Mouse (Mus musculus): ENCODE results near the gene Gm26897. TPM values are rescaled to one million over a fixed set of nuclear protein-coding genes. Genes with fewer than 3 reads are reported as not detected.

Gm26897 gene
- polyA plus RNA-seq, 1 experiment from 2014 or later: not detected

DNA sequence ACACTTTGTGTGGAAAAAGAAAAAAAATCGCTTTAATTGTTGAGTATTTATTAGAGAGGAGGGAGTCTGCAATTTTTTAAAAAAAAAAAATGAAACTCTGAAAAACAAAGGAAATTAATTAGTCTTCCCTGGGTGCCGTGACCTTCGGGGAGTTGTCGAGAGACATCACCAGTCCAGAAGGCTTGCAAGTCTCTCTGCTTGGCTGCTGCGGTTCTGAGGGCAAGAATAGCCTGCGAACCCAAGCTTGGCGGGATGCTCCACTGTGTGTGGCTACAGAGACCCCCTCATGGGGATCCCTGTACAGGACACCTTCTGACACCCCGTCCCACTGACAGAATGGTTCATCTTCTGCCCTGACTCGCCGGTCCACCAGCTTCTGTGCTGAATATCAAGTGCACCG is 7.6 kb downstream of the Gm26897 start:
- Histone ChIP-seq H3K9me3 (ENCODE audit: low read length) (no peaks in the 10 kb centered on the region), H3K36me3 (ENCODE audit: insufficient read depth, low read length) (no peaks in the 10 kb centered on the region), H3K9ac (replicated peaks; ENCODE audit: low read length) (no peak overlapping the region), H3K4me3 (ENCODE audit: low read length) (no peak overlapping the region), H3K4me1 (ENCODE audit: insufficient read depth, low read length) (peaks cover 14% of the 10 kb centered on the region), H3K27ac (ENCODE audit: low read length) (no peak overlapping the region), H3K27me3 (ENCODE audit: insufficient read depth, low read length) (peaks cover 46% of the 10 kb centered on the region), H3K4me2 (replicated peaks; ENCODE audit: low read depth, low read length) (no peak overlapping the region)
- no peak for ATAC-seq (ENCODE audit: low FRiP score, low TSS enrichment)
- WGBS: 8% methylated on average over 11 of the region's 11 CpGs

DNA sequence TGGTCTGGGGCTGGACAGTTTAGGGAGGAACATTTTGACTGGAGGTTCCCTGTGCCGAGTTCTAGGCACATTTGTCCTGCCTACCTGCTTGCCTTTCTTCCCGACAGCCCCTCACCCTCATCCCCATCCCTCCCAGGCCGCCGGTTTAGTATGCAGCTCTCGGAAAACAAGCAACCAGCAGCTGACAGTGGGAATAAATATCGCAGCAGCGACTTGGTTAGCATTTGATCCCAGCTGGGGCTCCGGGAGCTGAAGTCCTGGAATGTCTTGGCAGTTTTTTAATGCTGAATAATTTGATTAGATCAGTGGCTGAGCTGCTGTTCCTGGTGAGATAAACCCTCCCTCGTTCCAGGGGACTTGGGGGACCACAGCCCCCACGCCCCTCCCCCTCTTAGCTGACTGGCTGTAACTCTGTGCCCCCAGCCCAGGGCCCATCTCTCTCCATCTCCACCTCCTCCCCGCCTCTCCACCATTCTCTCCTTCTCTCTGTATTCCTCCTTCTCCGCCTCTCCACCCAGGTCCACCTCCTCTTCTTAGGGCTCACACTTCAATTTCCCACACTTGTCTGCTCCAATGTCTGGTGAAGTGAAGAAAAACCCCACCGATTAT is 8.7 kb downstream of the Gm26897 start:
- 15% methylated on average over 12 of the region's 13 CpGs for WGBS
- Histone ChIP-seq H3K27me3 (ENCODE audit: insufficient read depth, low read length) (peaks cover 46% of the 10 kb centered on the region), H3K4me3 (ENCODE audit: low read length) (no peak overlapping the region), H3K4me1 (ENCODE audit: insufficient read depth, low read length) (peaks cover 14% of the 10 kb centered on the region), H3K9me3 (ENCODE audit: low read length) (no peaks in the 10 kb centered on the region), H3K9ac (replicated peaks; ENCODE audit: low read length) (0 out of 2 replicates have a peak overlapping the region, but pooled peaks have one; percentile 14), H3K4me2 (replicated peaks; ENCODE audit: low read depth, low read length) (no peak overlapping the region), H3K27ac (ENCODE audit: low read length) (0 out of 2 replicates have a peak overlapping the region, but pooled peaks have one; percentile 34), H3K36me3 (ENCODE audit: insufficient read depth, low read length) (no peaks in the 10 kb centered on the region)
- peak; percentile 19; the same call in 1 of the 2 replicates for ATAC-seq (ENCODE audit: low FRiP score, low TSS enrichment)

DNA sequence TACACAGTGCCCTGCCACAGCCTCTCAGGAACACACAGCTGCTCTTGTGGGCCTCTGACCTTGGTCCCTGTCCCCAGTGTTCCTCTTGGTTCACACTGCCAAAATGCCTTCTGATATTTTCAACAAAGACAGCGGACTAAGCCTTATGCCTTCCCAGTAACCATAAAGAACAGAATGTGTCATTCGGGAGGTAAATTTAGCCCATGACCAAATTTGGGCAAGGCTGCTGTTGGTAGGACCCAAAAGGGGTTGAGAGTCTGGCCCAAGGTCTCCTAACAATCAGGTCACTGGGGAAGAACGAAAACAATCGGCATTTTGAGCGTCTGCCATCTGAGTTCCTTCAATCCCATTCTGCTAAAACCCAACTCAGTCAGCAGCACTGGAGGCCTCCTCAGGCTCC is 15.9 kb downstream of the Gm26897 start:
- no peak overlapping the region for H3K4me2 ChIP-seq (replicated peaks; ENCODE audit: low read depth, low read length)
- no peaks in the 10 kb centered on the region for H3K9me3 ChIP-seq (ENCODE audit: low read length)
- no peak overlapping the region for H3K27ac ChIP-seq (ENCODE audit: low read length)
- WGBS: 80% methylated on average over 5 of the region's 5 CpGs
- H3K4me1 ChIP-seq (ENCODE audit: insufficient read depth, low read length): peaks cover 2% of the 10 kb centered on the region; the same call in 1 of the 2 replicates
- no peak overlapping the region for H3K4me3 ChIP-seq (ENCODE audit: low read length)
- no peak overlapping the region for H3K9ac ChIP-seq (replicated peaks; ENCODE audit: low read length)
- ATAC-seq (ENCODE audit: low FRiP score, low TSS enrichment): no peak
- peaks cover 6% of the 10 kb centered on the region; the same call in 1 of the 2 replicates for H3K27me3 ChIP-seq (ENCODE audit: insufficient read depth, low read length)
- H3K36me3 ChIP-seq (ENCODE audit: insufficient read depth, low read length): no peaks in the 10 kb centered on the region

DNA sequence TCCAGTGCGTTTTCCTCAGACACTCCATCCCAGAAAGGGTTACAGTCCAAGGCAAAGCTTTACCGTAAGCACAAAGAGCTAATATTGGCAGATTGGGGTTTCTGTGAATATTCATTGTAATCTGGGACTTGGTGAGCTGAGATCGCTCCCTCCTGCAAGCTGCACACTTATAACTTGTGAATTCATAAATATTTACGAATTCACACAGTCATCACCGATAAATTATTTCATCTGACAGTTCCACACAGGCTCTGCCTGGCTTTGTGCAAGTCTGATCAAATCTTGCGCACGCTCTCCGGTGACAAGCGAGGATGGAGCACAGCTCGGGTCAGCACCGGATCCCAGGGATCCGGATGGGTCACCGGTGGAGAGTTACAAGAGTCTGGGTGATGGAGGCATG is 16.4 kb downstream of the Gm26897 start:
- Histone ChIP-seq H3K9ac (replicated peaks; ENCODE audit: low read length) (no peak overlapping the region), H3K27me3 (ENCODE audit: insufficient read depth, low read length) (peaks cover 5% of the 10 kb centered on the region; the same call in 1 of the 2 replicates), H3K27ac (ENCODE audit: low read length) (no peak overlapping the region), H3K9me3 (ENCODE audit: low read length) (no peaks in the 10 kb centered on the region), H3K36me3 (ENCODE audit: insufficient read depth, low read length) (no peaks in the 10 kb centered on the region), H3K4me1 (ENCODE audit: insufficient read depth, low read length) (peaks cover 3% of the 10 kb centered on the region; the same call in 1 of the 2 replicates), H3K4me2 (replicated peaks; ENCODE audit: low read depth, low read length) (no peak overlapping the region), H3K4me3 (ENCODE audit: low read length) (no peak overlapping the region)
- 85% methylated on average over 13 of the region's 13 CpGs for WGBS
- no peak for ATAC-seq (ENCODE audit: low FRiP score, low TSS enrichment)

DNA sequence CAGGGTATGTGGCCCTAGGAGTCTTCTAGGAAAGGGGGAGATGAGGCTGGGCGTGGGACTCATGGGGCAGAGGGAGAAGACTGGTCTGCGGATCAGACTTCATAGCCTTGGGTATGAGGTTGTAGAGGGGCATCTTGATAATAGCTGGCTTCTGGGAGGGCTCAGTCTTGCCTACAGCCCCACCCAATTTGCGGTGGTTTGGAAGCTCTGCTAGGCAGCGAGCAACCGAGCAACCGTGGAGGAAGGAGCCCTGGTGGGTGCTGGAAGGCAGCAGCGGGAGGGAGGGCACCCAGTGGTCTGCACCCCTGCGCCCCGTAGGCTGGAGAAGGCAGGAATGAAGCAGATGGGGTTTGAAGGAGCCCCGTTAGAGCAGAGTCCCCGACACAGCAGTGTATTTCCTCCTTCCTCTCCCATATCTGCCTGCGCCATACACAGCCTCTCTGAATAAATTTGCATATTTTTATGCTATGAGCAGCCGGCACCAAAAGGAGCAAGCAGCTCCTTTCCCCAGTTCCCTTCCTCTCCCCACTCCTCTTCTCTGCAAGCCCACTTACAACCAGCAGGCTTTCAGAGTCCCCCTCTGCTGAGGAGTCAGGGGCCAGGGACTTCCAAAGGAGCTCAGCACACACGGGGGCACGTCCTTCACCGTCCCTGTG is 20.9 kb downstream of the Gm26897 start:
- H3K27ac ChIP-seq (ENCODE audit: low read length): no peak overlapping the region
- no peak for ATAC-seq (ENCODE audit: low FRiP score, low TSS enrichment)
- no peaks in the 10 kb centered on the region for H3K9me3 ChIP-seq (ENCODE audit: low read length)
- WGBS: 42% methylated on average over 16 of the region's 16 CpGs
- peak overlapping the region; percentile 47 for H3K4me2 ChIP-seq (replicated peaks; ENCODE audit: low read depth, low read length)
- peaks cover 4% of the 10 kb centered on the region; the same call in 1 of the 2 replicates for H3K27me3 ChIP-seq (ENCODE audit: insufficient read depth, low read length)
- peaks cover 3% of the 10 kb centered on the region; the same call in 1 of the 2 replicates for H3K4me1 ChIP-seq (ENCODE audit: insufficient read depth, low read length)
- H3K4me3 ChIP-seq (ENCODE audit: low read length): peak overlapping the region; percentile 21; the same call in 1 of the 2 replicates
- peak overlapping the region; percentile 51; the same call in 1 of the 2 replicates for H3K9ac ChIP-seq (replicated peaks; ENCODE audit: low read length)
- H3K36me3 ChIP-seq (ENCODE audit: insufficient read depth, low read length): no peaks in the 10 kb centered on the region

- ATAC-seq (ENCODE audit: low FRiP score, low TSS enrichment): no peak
- H3K4me2 ChIP-seq (replicated peaks; ENCODE audit: low read depth, low read length): peak overlapping the region; percentile 47; the same call in 1 of the 2 replicates
- H3K27ac ChIP-seq (ENCODE audit: low read length): no peak overlapping the region
- H3K36me3 ChIP-seq (ENCODE audit: insufficient read depth, low read length): no peaks in the 10 kb centered on the region
- peaks cover 4% of the 10 kb centered on the region; the same call in 1 of the 2 replicates for H3K27me3 ChIP-seq (ENCODE audit: insufficient read depth, low read length)
- H3K4me1 ChIP-seq (ENCODE audit: insufficient read depth, low read length): peaks cover 3% of the 10 kb centered on the region; the same call in 1 of the 2 replicates
- WGBS: 16% methylated on average over 5 of the region's 5 CpGs
- no peak overlapping the region for H3K4me3 ChIP-seq (ENCODE audit: low read length)
- H3K9ac ChIP-seq (replicated peaks; ENCODE audit: low read length): no peak overlapping the region
- no peaks in the 10 kb centered on the region for H3K9me3 ChIP-seq (ENCODE audit: low read length)
These were observed 21.6 kb downstream of the Gm26897 start for GRCm38 (mm10) chr5:111755330-111755729.

DNA sequence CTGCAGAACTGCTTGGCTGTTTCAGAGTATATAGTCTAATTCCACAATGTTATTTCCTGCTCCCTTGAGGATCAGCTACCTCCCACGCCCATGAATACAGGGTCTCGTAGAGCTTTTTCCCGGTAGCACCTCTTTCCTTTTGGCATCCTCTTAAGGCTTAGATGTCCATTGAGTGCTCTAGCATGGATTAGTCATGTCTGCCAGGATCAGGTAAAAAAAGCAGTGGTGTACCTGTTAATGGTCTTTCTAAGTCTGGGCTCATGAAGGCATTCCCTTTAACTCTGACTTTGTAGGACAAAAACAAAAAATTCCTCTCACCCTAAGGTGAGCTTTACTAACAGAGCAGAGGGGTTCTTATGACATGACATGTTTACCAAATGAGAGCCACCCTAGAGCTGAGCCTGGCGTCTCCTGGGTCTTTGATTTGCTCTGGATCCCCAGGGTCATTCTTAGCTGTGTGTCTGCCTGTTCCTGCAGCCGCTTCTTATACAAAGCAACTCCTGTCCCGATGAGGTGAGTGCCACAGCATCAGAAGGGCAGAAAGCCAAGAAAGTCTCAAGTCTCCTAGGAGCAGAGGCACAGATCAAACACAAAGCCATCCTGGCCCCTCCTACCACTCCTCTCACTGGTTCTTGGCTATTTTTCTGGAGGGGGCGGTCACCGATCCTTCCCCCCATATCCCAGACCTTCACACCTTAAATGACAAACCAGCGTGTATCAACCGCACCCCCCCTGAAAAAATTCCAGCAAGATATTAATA is 27.2 kb downstream of the Gm26897 start:
- no peaks in the 10 kb centered on the region for H3K36me3 ChIP-seq (ENCODE audit: insufficient read depth, low read length)
- WGBS: 16% methylated on average over 10 of the region's 10 CpGs
- H3K9me3 ChIP-seq (ENCODE audit: low read length): no peaks in the 10 kb centered on the region
- H3K4me1 ChIP-seq (ENCODE audit: insufficient read depth, low read length): peaks cover 21% of the 10 kb centered on the region
- peak overlapping the region; percentile 70 for H3K4me2 ChIP-seq (replicated peaks; ENCODE audit: low read depth, low read length)
- peak overlapping the region; percentile 40 for H3K4me3 ChIP-seq (ENCODE audit: low read length)
- no peak overlapping the region for H3K27ac ChIP-seq (ENCODE audit: low read length)
- 0 out of 2 replicates have a peak overlapping the region, but pooled peaks have one; percentile 27 for H3K9ac ChIP-seq (replicated peaks; ENCODE audit: low read length)
- no peak for ATAC-seq (ENCODE audit: low FRiP score, low TSS enrichment)
- peaks cover 9% of the 10 kb centered on the region; the same call in 1 of the 2 replicates for H3K27me3 ChIP-seq (ENCODE audit: insufficient read depth, low read length)

DNA sequence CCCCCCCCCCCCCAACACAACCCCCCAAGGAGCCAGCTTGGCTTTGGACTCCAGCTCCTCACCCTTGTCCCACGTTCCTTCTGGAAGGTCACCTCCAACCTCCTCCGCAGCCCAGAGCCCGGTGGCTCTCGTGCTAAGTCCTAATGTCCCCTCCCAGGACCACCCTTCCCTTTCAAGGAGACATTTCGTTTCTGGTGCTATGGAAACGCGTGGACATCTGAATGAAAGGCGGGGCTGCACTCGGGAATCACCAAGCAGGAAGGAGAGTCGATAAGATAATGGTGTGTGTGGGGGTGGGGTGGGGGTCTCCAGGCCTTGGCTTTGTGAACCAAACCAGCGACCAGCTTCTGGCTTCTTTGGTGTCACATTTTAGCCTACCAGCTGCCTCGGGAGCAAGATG is 27.9 kb downstream of the Gm26897 start:
- peak overlapping the region; percentile 40 for H3K4me3 ChIP-seq (ENCODE audit: low read length)
- H3K27me3 ChIP-seq (ENCODE audit: insufficient read depth, low read length): peaks cover 9% of the 10 kb centered on the region; the same call in 1 of the 2 replicates
- no peak overlapping the region for H3K27ac ChIP-seq (ENCODE audit: low read length)
- H3K4me2 ChIP-seq (replicated peaks; ENCODE audit: low read depth, low read length): peak overlapping the region; percentile 70
- peaks cover 21% of the 10 kb centered on the region for H3K4me1 ChIP-seq (ENCODE audit: insufficient read depth, low read length)
- under 1% methylated on average over 12 of the region's 12 CpGs for WGBS
- peak overlapping the region; percentile 46 for H3K9ac ChIP-seq (replicated peaks; ENCODE audit: low read length)
- no peaks in the 10 kb centered on the region for H3K9me3 ChIP-seq (ENCODE audit: low read length)
- no peaks in the 10 kb centered on the region for H3K36me3 ChIP-seq (ENCODE audit: insufficient read depth, low read length)
- ATAC-seq (ENCODE audit: low FRiP score, low TSS enrichment): no peak

GRCm38 (mm10) chr5:111762085-111762484 is 28.4 kb downstream of the Gm26897 start:
- no peak; the same call in 1 of the 2 replicates for ATAC-seq (ENCODE audit: low FRiP score, low TSS enrichment)

More at GRCm38 (mm10) chr5:111762085-111762484, 28.4 kb downstream of the Gm26897 start:
- WGBS: 8% methylated on average over 17 of the region's 17 CpGs
- H3K27ac ChIP-seq (ENCODE audit: low read length): no peak overlapping the region
- H3K27me3 ChIP-seq (ENCODE audit: insufficient read depth, low read length): peaks cover 9% of the 10 kb centered on the region; the same call in 1 of the 2 replicates
- peak overlapping the region; percentile 40 for H3K4me3 ChIP-seq (ENCODE audit: low read length)
- no peaks in the 10 kb centered on the region for H3K36me3 ChIP-seq (ENCODE audit: insufficient read depth, low read length)
- H3K4me1 ChIP-seq (ENCODE audit: insufficient read depth, low read length): peaks cover 21% of the 10 kb centered on the region
- peak overlapping the region; percentile 70 for H3K4me2 ChIP-seq (replicated peaks; ENCODE audit: low read depth, low read length)
- no peaks in the 10 kb centered on the region for H3K9me3 ChIP-seq (ENCODE audit: low read length)
- H3K9ac ChIP-seq (replicated peaks; ENCODE audit: low read length): peak overlapping the region; percentile 46; the same call in 1 of the 2 replicates

Data from kidney, embryonic 16.5 days (tissue).